Mouse (Mus musculus): ENCODE measurements at regions not wholly inside any gene's neighbourhood (a gene's known extent, or its start where the extent isn't known, plus 50 kb on each side); places are given as distances from the start of the nearest gene placed in this dataset.

- TF ChIP-seq CTCF (IDR thresholded peaks at IDR 0.05; ENCODE audit: insufficient read depth, low read depth, low read length), result no peak
- TF ChIP-seq POLR2A (IDR thresholded peaks at IDR 0.05; ENCODE audit: insufficient read depth, low read depth, low read length), result no peak
These were observed 396.5 kb downstream of the Rnd3 start for GRCm38 (mm10) chr2:50752408-50752807.
